In the genomic region with DNA sequence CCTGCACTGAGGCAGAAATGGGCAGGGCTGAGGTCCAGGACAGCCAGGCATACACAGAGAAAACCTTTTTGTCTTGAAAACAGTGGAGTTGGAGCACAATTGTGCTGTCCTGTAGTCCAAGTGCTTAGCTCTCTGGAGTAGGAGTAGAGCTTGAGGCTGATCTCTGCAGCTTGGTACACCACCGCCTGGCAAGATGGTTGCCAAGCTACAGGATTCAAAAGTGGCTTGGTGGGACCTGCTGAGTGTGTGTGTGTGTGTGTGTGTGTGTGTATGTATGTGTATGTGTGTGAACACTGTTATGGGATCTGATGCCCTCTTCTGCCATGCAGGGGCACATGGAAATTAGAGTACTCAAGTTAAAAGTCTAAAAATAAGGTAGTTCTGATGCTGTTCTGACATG, we compare ENCODE assay signal across 13 mouse cellular contexts. TPM values are rescaled to one million over a fixed set of nuclear protein-coding genes. Genes with fewer than 3 reads are reported as not detected.
A peak's percentile ranks its signal among the peaks of the same experiment; 100 is the strongest.
DNase-seq lines count a peak whose midpoint lies in the region; ATAC-seq and TF ChIP-seq lines count a peak whose summit lies in the region.
"Had no signal": no experiment of that assay in that cellular context is flagged by ENCODE, and none has a peak within 500 bp of the region (broad histone marks: within the 10 kb centered on the region; RNA-seq: fewer than 3 reads in every experiment).

No protein-coding gene starts in this region.

- no peak for ATAC-seq in forebrain, embryonic 12.5 days (ENCODE audit: low FRiP score)
- ATAC-seq in forebrain, embryonic 11.5 days (replicated peaks; ENCODE audit: low FRiP score): no peak
- ATAC-seq in midbrain, embryonic 12.5 days (ENCODE audit: low FRiP score, low read depth): no peak
- ATAC-seq in midbrain, embryonic 14.5 days (ENCODE audit: low FRiP score, low TSS enrichment): no peak
- ATAC-seq: intestine, postnatal 0 days had no signal

- 0 out of 2 replicates have a peak overlapping the region, but pooled peaks have one; percentile 5 for H3K27ac ChIP-seq in forebrain, embryonic 12.5 days
- H3K27ac ChIP-seq in forebrain, embryonic 11.5 days (ENCODE audit: low read depth, low read length): no peak overlapping the region
- H3K27ac ChIP-seq in kidney, adult 2 months (ENCODE audit: insufficient read depth, low read depth, low read length): peak overlapping the region; percentile 39; the same call in 1 of the 2 replicates
- peak overlapping the region; percentile 39; the same call in 1 of the 2 replicates for H3K27ac ChIP-seq in midbrain, embryonic 12.5 days (replicated peaks)
- H3K27ac ChIP-seq in midbrain, embryonic 14.5 days (replicated peaks; ENCODE audit: low read depth, low read length): no peak overlapping the region
- peak overlapping the region; percentile 10; the same call in 1 of the 2 replicates for H3K27ac ChIP-seq in small intestine, adult 2 months (ENCODE audit: insufficient read depth, low read depth, low read length)
- H3K27ac ChIP-seq: forebrain, embryonic 10.5 days had no signal

- H3K9ac ChIP-seq in forebrain, embryonic 12.5 days: no peak overlapping the region
- H3K9ac ChIP-seq in forebrain, embryonic 11.5 days (ENCODE audit: low read length): no peak overlapping the region
- H3K9ac ChIP-seq in midbrain, embryonic 12.5 days (replicated peaks): no peak overlapping the region
- H3K9ac ChIP-seq in midbrain, embryonic 14.5 days (replicated peaks; ENCODE audit: low read length): no peak overlapping the region
- H3K9ac ChIP-seq: lung, embryonic 15.5 days; neural tube, embryonic 13.5 days had no signal

- peaks cover 46% of the 10 kb centered on the region for H3K4me1 ChIP-seq in forebrain, embryonic 12.5 days
- peaks cover 16% of the 10 kb centered on the region; the same call in 1 of the 2 replicates for H3K4me1 ChIP-seq in forebrain, embryonic 11.5 days (replicated peaks; ENCODE audit: control insufficient read depth, insufficient read depth, low read length)
- H3K4me1 ChIP-seq in kidney, adult 2 months (ENCODE audit: control insufficient read depth, insufficient read depth, low read length): peaks cover 18% of the 10 kb centered on the region; the same call in 1 of the 2 replicates
- H3K4me1 ChIP-seq in midbrain, embryonic 12.5 days: peaks cover 45% of the 10 kb centered on the region
- peaks cover 11% of the 10 kb centered on the region for H3K4me1 ChIP-seq in midbrain, embryonic 14.5 days (ENCODE audit: control insufficient read depth, insufficient read depth, low read length)
- peaks cover 33% of the 10 kb centered on the region for H3K4me1 ChIP-seq in small intestine, adult 2 months (ENCODE audit: control insufficient read depth, insufficient read depth, insufficient read length, low read length)

- 67% methylated on average over 1 of the region's 1 CpGs for WGBS in forebrain, embryonic 12.5 days
- WGBS in forebrain, embryonic 11.5 days: 81% methylated on average over 1 of the region's 1 CpGs
- WGBS in kidney, adult 2 months: 60% methylated on average over 1 of the region's 1 CpGs
- 86% methylated on average over 1 of the region's 1 CpGs for WGBS in midbrain, embryonic 12.5 days
- WGBS in midbrain, embryonic 14.5 days: 56% methylated on average over 1 of the region's 1 CpGs
- 81% methylated on average over 1 of the region's 1 CpGs for WGBS in small intestine, adult 2 months

- H3K4me2 ChIP-seq in forebrain, embryonic 12.5 days: no peak overlapping the region
- no peak overlapping the region for H3K4me2 ChIP-seq in forebrain, embryonic 11.5 days (ENCODE audit: low read depth, low read length, severe bottlenecking)
- no peak overlapping the region for H3K4me2 ChIP-seq in midbrain, embryonic 12.5 days (replicated peaks)
- no peak overlapping the region for H3K4me2 ChIP-seq in midbrain, embryonic 14.5 days (ENCODE audit: low read length)
- H3K4me2 ChIP-seq: lung, embryonic 15.5 days; neural tube, embryonic 13.5 days had no signal

- no peaks in the 10 kb centered on the region for H3K9me3 ChIP-seq in forebrain, embryonic 12.5 days
- no peaks in the 10 kb centered on the region for H3K9me3 ChIP-seq in forebrain, embryonic 11.5 days (ENCODE audit: control insufficient read depth, low read length)
- H3K9me3 ChIP-seq in midbrain, embryonic 12.5 days: no peaks in the 10 kb centered on the region
- H3K9me3 ChIP-seq in midbrain, embryonic 14.5 days (ENCODE audit: control insufficient read depth, low read length): no peaks in the 10 kb centered on the region
- H3K9me3 ChIP-seq: forebrain, embryonic 10.5 days; lung, embryonic 15.5 days; neural tube, embryonic 13.5 days had no signal

- no peak for DNase-seq in forebrain, embryonic 11.5 days (ENCODE audit: low spot score)
- no peak for DNase-seq in kidney, adult 2 months
- DNase-seq in kidney, postnatal 25 days: no peak
- DNase-seq in midbrain, embryonic 14.5 days: no peak
- no peak for DNase-seq in B cell, adult 2 months
- DNase-seq: cerebellum, adult 8-10 months had no signal

- no peak for TF ChIP-seq CTCF in kidney, adult 2 months (conservative IDR thresholded peaks at IDR 0.05; ENCODE audit: insufficient read depth, insufficient read length, low read depth, low read length)
- no peak for TF ChIP-seq CTCF in small intestine, adult 2 months (IDR thresholded peaks at IDR 0.05; ENCODE audit: extremely low read depth, insufficient read length, insufficient replicate concordance, low read depth, low read length)

- H3K36me3 ChIP-seq in forebrain, embryonic 12.5 days (replicated peaks): peaks cover 55% of the 10 kb centered on the region
- peaks cover 36% of the 10 kb centered on the region for H3K36me3 ChIP-seq in forebrain, embryonic 11.5 days (ENCODE audit: control insufficient read depth, insufficient read depth, low read length)
- peaks cover 22% of the 10 kb centered on the region for H3K36me3 ChIP-seq in kidney, adult 2 months (ENCODE audit: control insufficient read depth, insufficient read depth, low read length)
- peaks cover 52% of the 10 kb centered on the region for H3K36me3 ChIP-seq in midbrain, embryonic 12.5 days
- peaks cover 57% of the 10 kb centered on the region for H3K36me3 ChIP-seq in midbrain, embryonic 14.5 days (ENCODE audit: control insufficient read depth, insufficient read depth, low read length)
- H3K36me3 ChIP-seq in small intestine, adult 2 months (ENCODE audit: control insufficient read depth, insufficient read depth, low read length): peaks cover 51% of the 10 kb centered on the region

- no peak overlapping the region for H3K4me3 ChIP-seq in forebrain, embryonic 12.5 days (replicated peaks)
- no peak overlapping the region for H3K4me3 ChIP-seq in forebrain, embryonic 11.5 days (ENCODE audit: low read depth, low read length)
- H3K4me3 ChIP-seq in kidney, adult 2 months (ENCODE audit: insufficient read depth, low read depth, low read length): no peak overlapping the region
- no peak overlapping the region for H3K4me3 ChIP-seq in midbrain, embryonic 12.5 days
- no peak overlapping the region for H3K4me3 ChIP-seq in midbrain, embryonic 14.5 days (replicated peaks; ENCODE audit: low read depth, low read length)
- no peak overlapping the region for H3K4me3 ChIP-seq in small intestine, adult 2 months (ENCODE audit: low read depth, low read length)
- H3K4me3 ChIP-seq: forebrain, embryonic 10.5 days; lung, embryonic 15.5 days; neural tube, embryonic 13.5 days had no signal

- no peaks in the 10 kb centered on the region for H3K27me3 ChIP-seq in forebrain, embryonic 12.5 days
- H3K27me3 ChIP-seq in forebrain, embryonic 11.5 days (ENCODE audit: control insufficient read depth, insufficient read depth, low read length): no peaks in the 10 kb centered on the region
- H3K27me3 ChIP-seq in kidney, adult 2 months (replicated peaks; ENCODE audit: control insufficient read depth, insufficient read depth, low read length): no peaks in the 10 kb centered on the region
- no peaks in the 10 kb centered on the region for H3K27me3 ChIP-seq in midbrain, embryonic 12.5 days
- H3K27me3 ChIP-seq in midbrain, embryonic 14.5 days (ENCODE audit: control insufficient read depth, insufficient read depth, low read length): no peaks in the 10 kb centered on the region
- no peaks in the 10 kb centered on the region for H3K27me3 ChIP-seq in small intestine, adult 2 months (ENCODE audit: control insufficient read depth, insufficient read depth, low read length)
- H3K27me3 ChIP-seq: lung, embryonic 15.5 days; neural tube, embryonic 13.5 days had no signal

- TF ChIP-seq POLR2A in kidney, adult 2 months (IDR thresholded peaks at IDR 0.05; ENCODE audit: low read depth, low read length): no peak
- TF ChIP-seq POLR2A in small intestine, adult 2 months (IDR thresholded peaks at IDR 0.05; ENCODE audit: low read depth, low read length): no peak

RNA-seq across cellular contexts. Expression of a gene that starts 2.5 kb away (rescaled TPM):
- 63.9 and 64.2 TPM in 2 replicates for polyA plus RNA-seq in forebrain, embryonic 12.5 days (2016; fragmentation: Nextera tagmentation; extraction: Ambion mirVana)
- polyA plus RNA-seq in forebrain, embryonic 11.5 days (2014; fragmentation: Nextera tagmentation; extraction: Ambion mirVana): 70.6 and 74.0 TPM in 2 replicates
- polyA plus RNA-seq in kidney, adult 2 months (2012; rRNA removed): 865 and 950 TPM in 2 replicates
- 71.4 and 77.2 TPM in 2 replicates for polyA plus RNA-seq in midbrain, embryonic 12.5 days (2016; fragmentation: Nextera tagmentation; extraction: Ambion mirVana)
- 62.4 and 78.1 TPM in 2 replicates for polyA plus RNA-seq in midbrain, embryonic 14.5 days (2014; fragmentation: Nextera tagmentation; extraction: Ambion mirVana)
- polyA plus RNA-seq in small intestine, adult 2 months (2012; rRNA removed): 201 and 291 TPM in 2 replicates

RNA-seq across cellular contexts. Expression of a gene that starts 11.1 kb away (rescaled TPM):
- 1.7 and 2.8 TPM in 2 replicates for polyA plus RNA-seq in forebrain, embryonic 12.5 days (2016; fragmentation: Nextera tagmentation; extraction: Ambion mirVana)
- 1.1 and 1.7 TPM in 2 replicates for polyA plus RNA-seq in forebrain, embryonic 11.5 days (2014; fragmentation: Nextera tagmentation; extraction: Ambion mirVana)
- 22.8 and 25.0 TPM in 2 replicates for polyA plus RNA-seq in kidney, adult 2 months (2012; rRNA removed)
- polyA plus RNA-seq in midbrain, embryonic 12.5 days (2016; fragmentation: Nextera tagmentation; extraction: Ambion mirVana): 3.2 and 3.5 TPM in 2 replicates
- 1.7 and 3.3 TPM in 2 replicates for polyA plus RNA-seq in midbrain, embryonic 14.5 days (2014; fragmentation: Nextera tagmentation; extraction: Ambion mirVana)
- polyA plus RNA-seq in small intestine, adult 2 months (2012; rRNA removed): 1,096 and 2,780 TPM in 2 replicates

RNA-seq across cellular contexts. Expression of a gene that starts 14.2 kb away (rescaled TPM):
- polyA plus RNA-seq in forebrain, embryonic 12.5 days (2016; fragmentation: Nextera tagmentation; extraction: Ambion mirVana): 267 and 357 TPM in 2 replicates
- 338 and 382 TPM in 2 replicates for polyA plus RNA-seq in forebrain, embryonic 11.5 days (2014; fragmentation: Nextera tagmentation; extraction: Ambion mirVana)
- 172 and 214 TPM in 2 replicates for polyA plus RNA-seq in kidney, adult 2 months (2012; rRNA removed)
- 323 and 357 TPM in 2 replicates for polyA plus RNA-seq in midbrain, embryonic 12.5 days (2016; fragmentation: Nextera tagmentation; extraction: Ambion mirVana)
- polyA plus RNA-seq in midbrain, embryonic 14.5 days (2014; fragmentation: Nextera tagmentation; extraction: Ambion mirVana): 168 and 170 TPM in 2 replicates
- polyA plus RNA-seq in small intestine, adult 2 months (2012; rRNA removed): 67.1 and 140 TPM in 2 replicates

RNA-seq across cellular contexts. Expression of a gene that starts 33.8 kb away (rescaled TPM):
- polyA plus RNA-seq in forebrain, embryonic 12.5 days (2016; fragmentation: Nextera tagmentation; extraction: Ambion mirVana): 1.2 and 2.5 TPM in 2 replicates
- 2.1 and 2.4 TPM in 2 replicates for polyA plus RNA-seq in forebrain, embryonic 11.5 days (2014; fragmentation: Nextera tagmentation; extraction: Ambion mirVana)
- polyA plus RNA-seq in kidney, adult 2 months (2012; rRNA removed): 2.9 and 5.9 TPM in 2 replicates
- polyA plus RNA-seq in midbrain, embryonic 12.5 days (2016; fragmentation: Nextera tagmentation; extraction: Ambion mirVana): 1.7 and 2.8 TPM in 2 replicates
- polyA plus RNA-seq in midbrain, embryonic 14.5 days (2014; fragmentation: Nextera tagmentation; extraction: Ambion mirVana): 1.1 and 2.4 TPM in 2 replicates
- polyA plus RNA-seq in small intestine, adult 2 months (2012; rRNA removed): 4.4 and 7.1 TPM in 2 replicates

RNA-seq across cellular contexts. Expression of a gene that starts 41.1 kb away (rescaled TPM):
- 1.1 and 1.9 TPM in 2 replicates for polyA plus RNA-seq in forebrain, embryonic 12.5 days (2016; fragmentation: Nextera tagmentation; extraction: Ambion mirVana)
- polyA plus RNA-seq in forebrain, embryonic 11.5 days (2014; fragmentation: Nextera tagmentation; extraction: Ambion mirVana): 0.52 and 0.88 TPM in 2 replicates
- 1.1 and 1.6 TPM in 2 replicates for polyA plus RNA-seq in kidney, adult 2 months (2012; rRNA removed)
- polyA plus RNA-seq in midbrain, embryonic 12.5 days (2016; fragmentation: Nextera tagmentation; extraction: Ambion mirVana): 2.6 and 3.1 TPM in 2 replicates
- 7.9 and 22.6 TPM in 2 replicates for polyA plus RNA-seq in midbrain, embryonic 14.5 days (2014; fragmentation: Nextera tagmentation; extraction: Ambion mirVana)
- polyA plus RNA-seq in small intestine, adult 2 months (2012; rRNA removed): 2.4 TPM in 1 of 2 replicates, not detected in the other

Comparison
In these comparisons a context has a peak if more than half of its experiments do, and no peak if none do; other contexts are left out.
1. H3K27ac ChIP-seq: peak in forebrain, embryonic 12.5 days (single experiment), kidney, adult 2 months (single experiment), midbrain, embryonic 12.5 days (single experiment) and small intestine, adult 2 months (single experiment); none in forebrain, embryonic 11.5 days (single experiment) and midbrain, embryonic 14.5 days (single experiment).
2. RNA of a gene that starts 11.1 kb away (polyA plus RNA-seq): 1,096 to 2,780 TPM in small intestine, adult 2 months; 22.8 to 25.0 TPM in kidney, adult 2 months, 1.7 to 3.3 TPM in midbrain, embryonic 14.5 days, 3.2 to 3.5 TPM in midbrain, embryonic 12.5 days, 1.1 to 1.7 TPM in forebrain, embryonic 11.5 days and 1.7 to 2.8 TPM in forebrain, embryonic 12.5 days; every median in the first group is over 10 times any median in the second.